Mouse (Mus musculus): ENCODE data around the gene Tnk1.

GRCm38 (mm10) chr11:69850754-69851153 lies 7.8 kb downstream of the Tnk1 start:
- TF ChIP-seq CTCF (IDR thresholded peaks at IDR 0.05; ENCODE audit: low read depth, low read length), result no peak
- no peak for TF ChIP-seq POLR2A (IDR thresholded peaks at IDR 0.05; ENCODE audit: borderline replicate concordance, low read depth, low read length)

Measured in bone marrow macrophage, adult 2 months (primary cell).